Mouse (Mus musculus) liver, adult 2 months (tissue): Measurements from ENCODE around the gene Zfp982.
"Not testable (repeated sequence)": the region's sequence is repeated elsewhere in the genome, so short reads cannot be mapped to it uniquely, and the experiment has no call there.

Experiments used
- CTCF ChIP-seq: fragments of 200-500 bp; IDR thresholded peaks from 2 replicates; pipeline ENCODE4 v1.5.1; 2011; ENCODE audit warnings: low read depth, low read length, control low read depth
- POLR2A ChIP-seq: fragments of 200-500 bp; IDR thresholded peaks from 2 replicates; pipeline ENCODE4 v1.6.1; 2011; ENCODE audit warnings: low read length, control low read depth; ENCODE audit not compliant: insufficient read depth; ENCODE audit errors: extremely low read depth

DNA sequence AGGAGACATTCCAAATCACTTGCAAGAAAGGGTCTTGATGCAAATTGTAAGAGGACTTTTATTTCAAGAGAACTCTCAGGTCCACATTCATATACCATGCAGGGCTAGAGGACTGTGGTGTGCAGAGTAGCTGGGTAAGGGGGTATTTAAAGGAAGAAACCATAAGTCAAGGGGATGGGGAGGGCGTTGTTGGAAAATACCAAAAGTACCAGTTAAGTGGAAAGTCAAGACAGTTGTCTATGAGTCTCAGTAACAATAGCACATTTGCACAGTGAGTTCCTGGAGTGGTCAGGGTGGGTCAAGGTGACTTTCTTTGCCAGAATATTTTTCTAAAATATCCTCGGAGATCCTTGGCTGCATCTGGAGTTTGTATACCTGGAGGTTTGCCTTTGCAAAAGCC, 42.2 kb upstream of the Zfp982 start:
- TF ChIP-seq POLR2A, CTCF: not testable (repeated sequence)
